Mouse (Mus musculus): ENCODE results near the gene Carmil3. TPM values are rescaled to one million over a fixed set of nuclear protein-coding genes. Genes with fewer than 3 reads are reported as not detected.

Carmil3 gene
- polyA plus RNA-seq, 1 experiment, result 4.5 TPM

- DNase-seq (ENCODE audit: low read depth in 1 of 2, low spot score in 2 of 2), result no peak
- WGBS, result 74% methylated on average over 4 of the region's 4 CpGs
- Histone ChIP-seq H3K27me3 (ENCODE audit: control insufficient read depth, insufficient read depth, low read length) (peaks cover 1% of the 10 kb centered on the region; the same call in 1 of the 2 replicates), H3K27ac (ENCODE audit: insufficient read depth, low read length) (no peak overlapping the region), H3K4me1 (ENCODE audit: control insufficient read depth, insufficient read depth, insufficient read length) (no peaks in the 10 kb centered on the region), H3K36me3 (ENCODE audit: control insufficient read depth, insufficient read depth, low read length) (no peaks in the 10 kb centered on the region), H3K4me3 (ENCODE audit: extremely low read depth, insufficient read depth, insufficient read length) (no peak overlapping the region)
- TF ChIP-seq CTCF (IDR thresholded peaks at IDR 0.05; ENCODE audit: extremely low read depth, insufficient read depth, insufficient read length, insufficient replicate concordance) (no peak), POLR2A (IDR thresholded peaks at IDR 0.05; ENCODE audit: low read depth, low read length) (no peak)
These were observed 24.0 kb upstream of the Carmil3 start for GRCm38 (mm10) chr14:55466481-55466880.

DNA sequence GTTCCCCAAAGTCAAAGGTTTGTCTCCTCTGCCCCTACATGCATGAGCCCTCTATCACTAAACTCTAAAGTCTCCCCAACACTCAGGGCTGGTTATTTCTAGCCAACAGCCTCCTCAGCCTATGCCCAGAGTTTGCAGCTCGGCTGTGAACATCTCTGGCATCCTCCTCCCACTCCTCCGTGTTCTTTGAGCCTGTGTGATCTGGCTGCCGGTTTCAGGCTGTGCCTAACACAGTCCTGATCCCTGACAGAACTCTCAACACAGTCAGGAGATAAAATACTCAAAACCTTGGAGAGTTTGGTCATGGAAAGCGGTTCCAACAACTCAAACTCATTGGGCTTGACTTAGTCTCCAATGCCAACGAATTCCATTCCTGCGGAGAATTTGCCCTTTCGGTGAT, 23.3 kb upstream of the Carmil3 start:
- Histone ChIP-seq H3K27me3 (ENCODE audit: control insufficient read depth, insufficient read depth, low read length) (peaks cover 1% of the 10 kb centered on the region; the same call in 1 of the 2 replicates), H3K27ac (ENCODE audit: insufficient read depth, low read length) (no peak overlapping the region), H3K36me3 (ENCODE audit: control insufficient read depth, insufficient read depth, low read length) (no peaks in the 10 kb centered on the region), H3K4me3 (ENCODE audit: extremely low read depth, insufficient read depth, insufficient read length) (no peak overlapping the region), H3K4me1 (ENCODE audit: control insufficient read depth, insufficient read depth, insufficient read length) (no peaks in the 10 kb centered on the region)
- WGBS, result 74% methylated on average over 7 of the region's 7 CpGs
- DNase-seq (ENCODE audit: low read depth in 1 of 2, low spot score in 2 of 2), result no peak
- no peak for TF ChIP-seq CTCF (IDR thresholded peaks at IDR 0.05; ENCODE audit: extremely low read depth, insufficient read depth, insufficient read length, insufficient replicate concordance)
- no peak for TF ChIP-seq POLR2A (IDR thresholded peaks at IDR 0.05; ENCODE audit: low read depth, low read length)

GRCm38 (mm10) chr14:55468301-55468741, 22.1 kb upstream of the Carmil3 start:
- TF ChIP-seq POLR2A (IDR thresholded peaks at IDR 0.05; ENCODE audit: low read depth, low read length) (no peak), CTCF (IDR thresholded peaks at IDR 0.05; ENCODE audit: extremely low read depth, insufficient read depth, insufficient read length, insufficient replicate concordance) (no peak)
- H3K27ac ChIP-seq (ENCODE audit: insufficient read depth, low read length), result no peak overlapping the region
- 75% methylated on average over 2 of the region's 2 CpGs for WGBS
- no peaks in the 10 kb centered on the region for H3K4me1 ChIP-seq (ENCODE audit: control insufficient read depth, insufficient read depth, insufficient read length)
- no peaks in the 10 kb centered on the region for H3K36me3 ChIP-seq (ENCODE audit: control insufficient read depth, insufficient read depth, low read length)
- H3K27me3 ChIP-seq (ENCODE audit: control insufficient read depth, insufficient read depth, low read length), result peaks cover 1% of the 10 kb centered on the region; the same call in 1 of the 2 replicates
- no peak overlapping the region for H3K4me3 ChIP-seq (ENCODE audit: extremely low read depth, insufficient read depth, insufficient read length)
- DNase-seq (ENCODE audit: low read depth in 1 of 2, low spot score in 2 of 2), result no peak

GRCm38 (mm10) chr14:55469041-55469440, 21.4 kb upstream of the Carmil3 start:
- TF ChIP-seq POLR2A (IDR thresholded peaks at IDR 0.05; ENCODE audit: low read depth, low read length), result no peak
- TF ChIP-seq CTCF (IDR thresholded peaks at IDR 0.05; ENCODE audit: extremely low read depth, insufficient read depth, insufficient read length, insufficient replicate concordance), result no peak
- no peak overlapping the region for H3K27ac ChIP-seq (ENCODE audit: insufficient read depth, low read length)
- no peak for DNase-seq (ENCODE audit: low read depth in 1 of 2, low spot score in 2 of 2)

GRCm38 (mm10) chr14:55469821-55470220, 20.6 kb upstream of the Carmil3 start:
- 90% methylated on average over 6 of the region's 6 CpGs for WGBS
- Histone ChIP-seq H3K27ac (ENCODE audit: insufficient read depth, low read length) (no peak overlapping the region), H3K4me3 (ENCODE audit: extremely low read depth, insufficient read depth, insufficient read length) (no peak overlapping the region), H3K4me1 (ENCODE audit: control insufficient read depth, insufficient read depth, insufficient read length) (no peaks in the 10 kb centered on the region), H3K27me3 (ENCODE audit: control insufficient read depth, insufficient read depth, low read length) (peaks cover 1% of the 10 kb centered on the region; the same call in 1 of the 2 replicates), H3K36me3 (ENCODE audit: control insufficient read depth, insufficient read depth, low read length) (no peaks in the 10 kb centered on the region)
- no peak for DNase-seq (ENCODE audit: low read depth in 1 of 2, low spot score in 2 of 2)
- TF ChIP-seq CTCF (IDR thresholded peaks at IDR 0.05; ENCODE audit: extremely low read depth, insufficient read depth, insufficient read length, insufficient replicate concordance), result no peak
- no peak for TF ChIP-seq POLR2A (IDR thresholded peaks at IDR 0.05; ENCODE audit: low read depth, low read length)

More at GRCm38 (mm10) chr14:55469041-55469440, 21.4 kb upstream of the Carmil3 start:
- no peaks in the 10 kb centered on the region for H3K36me3 ChIP-seq (ENCODE audit: control insufficient read depth, insufficient read depth, low read length)
- no peak overlapping the region for H3K4me3 ChIP-seq (ENCODE audit: extremely low read depth, insufficient read depth, insufficient read length)
- peaks cover 1% of the 10 kb centered on the region; the same call in 1 of the 2 replicates for H3K27me3 ChIP-seq (ENCODE audit: control insufficient read depth, insufficient read depth, low read length)
- H3K4me1 ChIP-seq (ENCODE audit: control insufficient read depth, insufficient read depth, insufficient read length), result no peaks in the 10 kb centered on the region
- 83% methylated on average over 2 of the region's 2 CpGs for WGBS

DNA sequence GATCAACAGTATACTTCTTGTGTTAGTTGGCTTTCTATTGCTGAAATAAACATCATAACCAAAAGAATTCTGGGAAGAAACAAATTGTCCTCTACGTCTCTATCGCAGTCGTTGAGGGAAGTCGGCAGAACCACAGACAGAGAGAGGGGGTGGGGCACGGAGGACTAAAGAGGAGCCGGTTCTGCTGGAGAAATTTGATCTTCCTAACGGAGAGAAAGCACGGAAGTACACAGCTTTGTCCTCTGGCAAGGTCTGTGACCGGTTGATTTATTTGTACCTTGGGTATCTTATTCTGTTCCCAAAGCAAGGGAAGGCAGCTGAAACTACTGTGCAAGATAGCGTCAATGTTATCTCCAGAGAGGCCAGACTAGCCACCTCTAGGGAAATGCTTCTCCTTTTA, 19.6 kb upstream of the Carmil3 start:
- Histone ChIP-seq H3K27me3 (ENCODE audit: control insufficient read depth, insufficient read depth, low read length) (peaks cover 1% of the 10 kb centered on the region; the same call in 1 of the 2 replicates), H3K36me3 (ENCODE audit: control insufficient read depth, insufficient read depth, low read length) (no peaks in the 10 kb centered on the region), H3K4me1 (ENCODE audit: control insufficient read depth, insufficient read depth, insufficient read length) (no peaks in the 10 kb centered on the region), H3K4me3 (ENCODE audit: extremely low read depth, insufficient read depth, insufficient read length) (no peak overlapping the region), H3K27ac (ENCODE audit: insufficient read depth, low read length) (no peak overlapping the region)
- no peak for TF ChIP-seq CTCF (IDR thresholded peaks at IDR 0.05; ENCODE audit: extremely low read depth, insufficient read depth, insufficient read length, insufficient replicate concordance)
- TF ChIP-seq POLR2A (IDR thresholded peaks at IDR 0.05; ENCODE audit: low read depth, low read length), result no peak
- DNase-seq (ENCODE audit: low read depth in 1 of 2, low spot score in 2 of 2), result no peak
- WGBS, result 10% methylated on average over 10 of the region's 10 CpGs

DNA sequence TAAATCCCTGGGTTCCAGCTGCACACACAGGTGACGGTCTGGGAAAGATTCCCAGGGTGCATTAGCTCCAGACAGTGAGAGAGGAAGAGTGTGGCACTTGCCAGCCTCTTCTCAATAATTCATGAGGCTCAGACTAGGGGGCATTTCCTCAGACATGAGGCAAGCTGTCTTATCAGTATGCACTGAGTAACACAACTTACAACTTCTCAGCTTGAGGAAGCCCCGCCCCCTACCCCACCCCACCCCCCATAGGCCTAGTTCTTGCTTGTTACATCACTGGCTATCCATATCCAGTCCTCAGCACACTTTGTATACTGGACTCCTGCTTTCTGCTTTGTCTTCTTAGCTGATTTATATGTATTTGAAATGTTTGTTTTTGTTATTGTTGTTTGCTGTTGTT, 14.8 kb upstream of the Carmil3 start:
- 74% methylated on average over 2 of the region's 2 CpGs for WGBS
- Histone ChIP-seq H3K4me3 (ENCODE audit: extremely low read depth, insufficient read depth, insufficient read length) (no peak overlapping the region), H3K36me3 (ENCODE audit: control insufficient read depth, insufficient read depth, low read length) (no peaks in the 10 kb centered on the region), H3K27ac (ENCODE audit: insufficient read depth, low read length) (no peak overlapping the region), H3K4me1 (ENCODE audit: control insufficient read depth, insufficient read depth, insufficient read length) (no peaks in the 10 kb centered on the region), H3K27me3 (ENCODE audit: control insufficient read depth, insufficient read depth, low read length) (no peaks in the 10 kb centered on the region; the same call in 1 of the 2 replicates)
- no peak for DNase-seq (ENCODE audit: low read depth in 1 of 2, low spot score in 2 of 2)
- TF ChIP-seq CTCF (IDR thresholded peaks at IDR 0.05; ENCODE audit: extremely low read depth, insufficient read depth, insufficient read length, insufficient replicate concordance) (no peak), POLR2A (IDR thresholded peaks at IDR 0.05; ENCODE audit: low read depth, low read length) (no peak)

Measured in spleen, adult 2 months (tissue).